Mouse (Mus musculus): ENCODE measurements around the gene Pfkfb2. TPM values are rescaled to one million over a fixed set of nuclear protein-coding genes. Genes with fewer than 3 reads are reported as not detected.
"Not testable (repeated sequence)": the region's sequence is repeated elsewhere in the genome, so short reads cannot be mapped to it uniquely, and the experiment has no call there.

Gene Pfkfb2
- polyA plus RNA-seq, 1 experiment, result 9.7 TPM

DNA sequence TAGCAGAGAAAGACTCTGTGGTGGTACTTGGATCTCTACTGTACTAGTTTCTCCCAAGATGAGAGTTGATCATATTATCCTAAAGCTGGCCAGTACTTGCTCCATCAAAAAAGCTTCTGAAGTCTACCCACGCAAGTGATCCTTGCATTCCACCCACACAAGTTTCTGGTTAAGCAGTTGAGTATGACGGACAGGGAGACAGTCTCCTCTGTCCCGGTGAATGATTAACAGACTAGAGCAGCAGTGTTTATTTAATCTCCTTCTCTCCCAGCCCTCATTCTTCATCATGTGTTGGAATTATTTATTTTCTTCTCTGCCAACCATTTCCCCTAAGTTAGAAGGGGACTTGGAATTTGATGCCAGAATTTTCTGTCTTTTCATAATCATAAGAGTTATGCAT is 67.6 kb downstream of the Pfkfb2 start, which contains the start of gene C4bp:
Gene C4bp, minus strand, starts transcription at position 179 of the 400 bp plus-strand sequence.
- TF ChIP-seq EP300 (IDR thresholded peaks at IDR 0.05; ENCODE audit: insufficient read depth, low read depth, low read length) (no peak), POLR2A (IDR thresholded peaks at IDR 0.05; ENCODE audit: insufficient read depth, low read length) (no peak), CTCF (IDR thresholded peaks at IDR 0.05; ENCODE audit: low read depth, low read length) (no peak)
- H3K36me3 ChIP-seq (ENCODE audit: control insufficient read depth, insufficient read depth, low read length, poor library complexity, severe bottlenecking), result no peaks in the 10 kb centered on the region
- no peaks in the 10 kb centered on the region for H3K27me3 ChIP-seq (ENCODE audit: control insufficient read depth, insufficient read depth, low read length, poor library complexity, severe bottlenecking)
- H3K9ac ChIP-seq (ENCODE audit: low read depth, poor library complexity, severe bottlenecking), result no peak within 1 kb of the TSS
- H3K9me3 ChIP-seq (replicated peaks; ENCODE audit: control insufficient read depth, insufficient read depth, low read length, poor library complexity, severe bottlenecking), result peaks cover 6% of the 10 kb centered on the region
- H3K4me3 ChIP-seq (ENCODE audit: low read depth, low read length), result no peak within 1 kb of the TSS
- no peaks in the 10 kb centered on the region for H3K4me1 ChIP-seq (ENCODE audit: control insufficient read depth, insufficient read depth, low read length)
- H3K27ac ChIP-seq (ENCODE audit: insufficient read depth, low read length), result no peak within 1 kb of the TSS

DNA sequence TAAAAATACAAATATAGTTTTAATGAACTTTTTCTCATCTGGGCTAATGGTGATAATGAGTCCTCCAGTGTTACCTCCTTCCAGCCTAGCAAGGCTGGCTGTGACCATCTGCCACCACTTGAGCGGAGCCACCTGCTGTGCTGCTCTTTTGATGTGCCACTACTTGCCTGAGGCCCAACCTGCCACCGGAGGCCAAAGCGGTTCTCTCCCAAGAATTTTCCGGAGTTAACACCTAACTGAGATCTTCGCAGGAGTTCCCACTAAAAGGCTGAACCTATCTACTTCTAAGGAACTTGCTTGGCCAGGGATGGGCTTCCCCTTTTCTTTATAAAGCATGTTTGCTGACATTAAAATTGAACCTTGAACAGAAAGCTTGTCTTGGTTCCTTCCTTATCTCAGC is 69.4 kb downstream of the Pfkfb2 start:
- H3K9me3 ChIP-seq (replicated peaks; ENCODE audit: control insufficient read depth, insufficient read depth, low read length, poor library complexity, severe bottlenecking); H3K4me1 ChIP-seq (ENCODE audit: control insufficient read depth, insufficient read depth, low read length); H3K27ac ChIP-seq (ENCODE audit: insufficient read depth, low read length); H3K4me3 ChIP-seq (ENCODE audit: low read depth, low read length); H3K9ac ChIP-seq (ENCODE audit: low read depth, poor library complexity, severe bottlenecking); H3K36me3 ChIP-seq (ENCODE audit: control insufficient read depth, insufficient read depth, low read length, poor library complexity, severe bottlenecking); H3K27me3 ChIP-seq (ENCODE audit: control insufficient read depth, insufficient read depth, low read length, poor library complexity, severe bottlenecking): not testable (repeated sequence)

DNA sequence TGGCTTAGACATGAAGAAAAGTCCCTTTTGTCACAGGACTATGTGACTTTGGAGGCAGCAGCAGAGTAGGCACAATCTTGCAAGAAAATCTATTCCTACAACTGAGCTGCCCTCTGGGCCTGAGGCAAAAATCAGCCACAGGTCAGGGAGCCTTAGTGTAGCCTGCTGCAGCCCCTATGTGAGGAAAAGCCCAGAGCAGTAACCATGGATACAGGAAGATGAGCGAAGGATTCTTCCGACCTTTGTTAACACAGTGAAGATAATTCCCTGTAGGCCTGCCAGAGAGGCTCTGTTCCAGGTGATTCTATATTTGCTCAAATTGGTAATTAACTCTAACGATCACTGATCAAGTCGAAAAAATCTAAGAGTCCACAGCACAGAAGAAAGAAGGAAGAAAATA is 85.0 kb downstream of the Pfkfb2 start:
- Histone ChIP-seq H3K4me3 (ENCODE audit: low read depth, low read length) (no peak overlapping the region), H3K9ac (ENCODE audit: low read depth, poor library complexity, severe bottlenecking) (no peak overlapping the region), H3K4me1 (ENCODE audit: control insufficient read depth, insufficient read depth, low read length) (no peaks in the 10 kb centered on the region), H3K27ac (ENCODE audit: insufficient read depth, low read length) (no peak overlapping the region), H3K9me3 (replicated peaks; ENCODE audit: control insufficient read depth, insufficient read depth, low read length, poor library complexity, severe bottlenecking) (no peaks in the 10 kb centered on the region), H3K36me3 (ENCODE audit: control insufficient read depth, insufficient read depth, low read length, poor library complexity, severe bottlenecking) (no peaks in the 10 kb centered on the region), H3K27me3 (ENCODE audit: control insufficient read depth, insufficient read depth, low read length, poor library complexity, severe bottlenecking) (no peaks in the 10 kb centered on the region)
- no peak for TF ChIP-seq POLR2A (IDR thresholded peaks at IDR 0.05; ENCODE audit: insufficient read depth, low read length)
- TF ChIP-seq EP300 (IDR thresholded peaks at IDR 0.05; ENCODE audit: insufficient read depth, low read depth, low read length), result no peak
- TF ChIP-seq CTCF (IDR thresholded peaks at IDR 0.05; ENCODE audit: low read depth, low read length), result no peak

DNA sequence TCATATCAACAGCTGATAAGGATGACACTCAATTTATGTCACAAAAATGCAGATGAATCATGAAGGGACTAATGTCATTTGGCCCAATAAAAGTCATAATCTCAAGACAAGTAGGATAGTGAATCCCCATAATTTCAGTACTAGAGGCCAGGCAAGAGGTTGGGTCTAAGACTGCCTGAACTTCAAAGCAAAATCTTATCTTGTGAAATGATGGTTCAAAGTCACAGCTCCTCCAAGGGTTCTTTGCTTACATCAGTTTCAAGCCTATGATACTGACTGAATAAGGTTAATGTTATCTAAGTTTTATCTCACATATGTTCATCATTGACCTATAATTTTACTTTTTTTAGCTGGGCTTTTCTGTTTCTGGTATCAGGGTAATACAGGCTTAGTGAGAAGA is 88.1 kb downstream of the Pfkfb2 start:
- Histone ChIP-seq H3K27me3 (ENCODE audit: control insufficient read depth, insufficient read depth, low read length, poor library complexity, severe bottlenecking) (no peaks in the 10 kb centered on the region), H3K9ac (ENCODE audit: low read depth, poor library complexity, severe bottlenecking) (no peak overlapping the region), H3K9me3 (replicated peaks; ENCODE audit: control insufficient read depth, insufficient read depth, low read length, poor library complexity, severe bottlenecking) (no peaks in the 10 kb centered on the region), H3K4me1 (ENCODE audit: control insufficient read depth, insufficient read depth, low read length) (no peaks in the 10 kb centered on the region), H3K4me3 (ENCODE audit: low read depth, low read length) (no peak overlapping the region), H3K36me3 (ENCODE audit: control insufficient read depth, insufficient read depth, low read length, poor library complexity, severe bottlenecking) (no peaks in the 10 kb centered on the region), H3K27ac (ENCODE audit: insufficient read depth, low read length) (no peak overlapping the region)
- TF ChIP-seq POLR2A (IDR thresholded peaks at IDR 0.05; ENCODE audit: insufficient read depth, low read length) (no peak), CTCF (IDR thresholded peaks at IDR 0.05; ENCODE audit: low read depth, low read length) (no peak), EP300 (IDR thresholded peaks at IDR 0.05; ENCODE audit: insufficient read depth, low read depth, low read length) (no peak)

Other genes with a start within 250 kb of the Pfkfb2 start
- gene Zp3r, start 99.6 kb downstream of the Pfkfb2 start, polyA plus RNA-seq (2011; ENCODE audit: insufficient read depth, insufficient read length, low read depth, missing spikeins), result not detected in 2 replicates
- not detected in 2 replicates for gene C4bp, start 67.6 kb downstream of the Pfkfb2 start, polyA plus RNA-seq (2011; ENCODE audit: insufficient read depth, insufficient read length, low read depth, missing spikeins)
- gene Gm29427, start 13.5 kb downstream of the Pfkfb2 start, polyA plus RNA-seq (2011; ENCODE audit: insufficient read depth, insufficient read length, low read depth, missing spikeins), result 0.35 and 0.40 TPM in 2 replicates
- 6.2 and 8.1 TPM in 2 replicates for gene Yod1, start 11.9 kb downstream of the Pfkfb2 start, polyA plus RNA-seq (2011; ENCODE audit: insufficient read depth, insufficient read length, low read depth, missing spikeins)
- gene AA986860, start 2.7 kb upstream of the Pfkfb2 start, polyA plus RNA-seq (2011; ENCODE audit: insufficient read depth, insufficient read length, low read depth, missing spikeins), result 3.3 and 3.5 TPM in 2 replicates
- gene Fcamr, start 71.6 kb upstream of the Pfkfb2 start, polyA plus RNA-seq (2011; ENCODE audit: insufficient read depth, insufficient read length, low read depth, missing spikeins), result not detected in 2 replicates
- not detected in 2 replicates for gene Pigr, start 97.4 kb upstream of the Pfkfb2 start, polyA plus RNA-seq (2011; ENCODE audit: insufficient read depth, insufficient read length, low read depth, missing spikeins)
- not detected in 2 replicates for gene Fcmr, start 136.4 kb upstream of the Pfkfb2 start, polyA plus RNA-seq (2011; ENCODE audit: insufficient read depth, insufficient read length, low read depth, missing spikeins)
- gene Il24, start 158.2 kb upstream of the Pfkfb2 start, polyA plus RNA-seq (2011; ENCODE audit: insufficient read depth, insufficient read length, low read depth, missing spikeins), result not detected in 2 replicates
- gene Il20, start 182.2 kb upstream of the Pfkfb2 start, polyA plus RNA-seq (2011; ENCODE audit: insufficient read depth, insufficient read length, low read depth, missing spikeins), result not detected in 2 replicates
- not detected in 2 replicates for gene Il19, start 210.9 kb upstream of the Pfkfb2 start, polyA plus RNA-seq (2011; ENCODE audit: insufficient read depth, insufficient read length, low read depth, missing spikeins)

All from ES-Bruce4 (cell line).